Mouse (Mus musculus): ENCODE data around the gene Sv2b. TPM values are rescaled to one million over a fixed set of nuclear protein-coding genes. Genes with fewer than 3 reads are reported as not detected.

Sv2b gene
- polyA plus RNA-seq, 1 experiment, result 0.08 TPM

DNA sequence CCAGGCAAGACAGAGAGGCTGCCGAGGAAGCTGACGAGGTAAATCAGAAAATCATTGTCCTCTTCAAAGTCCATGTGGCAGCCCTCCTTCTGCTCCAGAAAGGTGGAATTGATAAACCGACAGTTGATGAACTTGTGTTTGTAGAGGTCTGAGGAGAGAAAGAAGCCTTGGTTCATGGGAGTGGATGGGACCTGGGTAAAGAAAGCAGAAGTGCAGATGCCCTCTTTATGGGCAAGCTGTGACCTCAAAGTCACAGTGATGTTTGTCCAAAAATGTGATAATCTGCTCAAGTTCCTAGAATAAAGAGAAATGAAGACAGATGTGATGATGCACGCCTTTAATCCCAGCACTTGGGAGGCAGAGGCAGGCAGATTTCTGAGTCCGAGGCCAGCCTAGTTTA lies 185.0 kb downstream of the Sv2b start:
- TF ChIP-seq POLR2A (IDR thresholded peaks at IDR 0.05; ENCODE audit: borderline replicate concordance, extremely low read depth, low read depth, low read length), result no peak
- TF ChIP-seq CTCF (IDR thresholded peaks at IDR 0.05; ENCODE audit: insufficient read depth, low read length), result no peak
- Histone ChIP-seq H3K4me3 (replicated peaks; ENCODE audit: extremely low read depth, low read depth, low read length) (no peak overlapping the region), H3K4me1 (ENCODE audit: control insufficient read depth, insufficient read depth, low read length) (no peaks in the 10 kb centered on the region)
- DNase-seq, result no peak
- WGBS, result 81% methylated on average over 5 of the region's 5 CpGs

GRCm38 (mm10) chr7:75118022-75118673 lies 190.9 kb downstream of the Sv2b start:
- no peak overlapping the region for H3K4me3 ChIP-seq (replicated peaks; ENCODE audit: extremely low read depth, low read depth, low read length)
- 37% methylated on average over 7 of the region's 7 CpGs for WGBS
- DNase-seq, result peak; percentile 9

GRCm38 (mm10) chr7:75110689-75111088 lies 198.4 kb downstream of the Sv2b start:
- no peaks in the 10 kb centered on the region for H3K4me1 ChIP-seq (ENCODE audit: control insufficient read depth, insufficient read depth, low read length)
- TF ChIP-seq POLR2A (IDR thresholded peaks at IDR 0.05; ENCODE audit: borderline replicate concordance, extremely low read depth, low read depth, low read length) (no peak), CTCF (IDR thresholded peaks at IDR 0.05; ENCODE audit: insufficient read depth, low read length) (peak; percentile 34; the same call in 1 of the 2 replicates)
- H3K4me3 ChIP-seq (replicated peaks; ENCODE audit: extremely low read depth, low read depth, low read length), result no peak overlapping the region
- 15% methylated on average over 6 of the region's 6 CpGs for WGBS
- DNase-seq, result no peak

More at GRCm38 (mm10) chr7:75118022-75118673, 190.9 kb downstream of the Sv2b start:
- TF ChIP-seq POLR2A (IDR thresholded peaks at IDR 0.05; ENCODE audit: borderline replicate concordance, extremely low read depth, low read depth, low read length), result no peak
- no peak for TF ChIP-seq CTCF (IDR thresholded peaks at IDR 0.05; ENCODE audit: insufficient read depth, low read length)
- H3K4me1 ChIP-seq (ENCODE audit: control insufficient read depth, insufficient read depth, low read length), result no peaks in the 10 kb centered on the region

DNA sequence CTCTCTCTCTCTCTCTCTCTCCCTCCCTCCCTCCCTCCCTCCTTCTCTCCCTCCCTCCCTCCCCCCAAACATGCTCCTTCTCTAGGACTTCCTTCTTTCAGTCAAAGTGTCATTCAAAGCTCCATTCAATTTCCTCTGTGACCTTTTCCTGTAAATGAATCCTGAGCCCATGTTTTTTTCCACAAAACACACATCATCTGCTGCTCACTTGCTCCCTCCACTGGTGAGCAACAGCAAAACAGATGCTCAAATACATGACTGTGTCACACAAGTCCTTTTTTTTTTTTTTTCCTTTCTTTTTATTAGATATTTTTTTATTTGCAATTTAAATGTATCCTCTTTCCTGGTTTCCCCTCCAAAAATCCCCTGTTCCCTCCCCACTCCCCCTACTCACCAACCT lies 201.6 kb downstream of the Sv2b start:
- TF ChIP-seq POLR2A (IDR thresholded peaks at IDR 0.05; ENCODE audit: borderline replicate concordance, extremely low read depth, low read depth, low read length) (no peak), CTCF (IDR thresholded peaks at IDR 0.05; ENCODE audit: insufficient read depth, low read length) (no peak)
- Histone ChIP-seq H3K4me3 (replicated peaks; ENCODE audit: extremely low read depth, low read depth, low read length) (no peak overlapping the region), H3K4me1 (ENCODE audit: control insufficient read depth, insufficient read depth, low read length) (no peaks in the 10 kb centered on the region)
- no peak for DNase-seq

DNA sequence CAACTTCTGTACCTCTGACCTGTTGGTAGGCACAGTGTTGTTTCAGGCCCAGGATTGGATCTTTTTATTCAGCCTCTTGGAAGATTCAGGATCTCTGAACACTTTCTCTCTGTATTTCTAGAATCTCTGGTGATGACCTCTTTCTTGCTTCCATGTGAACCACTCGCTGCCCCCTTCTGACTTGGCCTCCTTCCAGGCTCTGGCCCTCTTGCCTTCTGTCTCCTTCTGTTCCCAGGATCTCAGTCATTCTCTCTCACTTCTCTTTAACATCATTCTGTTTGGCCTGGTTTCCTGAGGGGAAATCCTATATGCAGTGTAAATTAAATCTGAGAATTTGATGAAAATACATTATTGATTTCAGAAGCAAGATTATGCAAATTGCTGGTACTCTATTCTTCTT lies 205.2 kb downstream of the Sv2b start:
- 26% methylated on average over 1 of the region's 1 CpGs for WGBS
- TF ChIP-seq CTCF (IDR thresholded peaks at IDR 0.05; ENCODE audit: insufficient read depth, low read length) (no peak), POLR2A (IDR thresholded peaks at IDR 0.05; ENCODE audit: borderline replicate concordance, extremely low read depth, low read depth, low read length) (no peak)
- DNase-seq, result no peak
- Histone ChIP-seq H3K4me1 (ENCODE audit: control insufficient read depth, insufficient read depth, low read length) (no peaks in the 10 kb centered on the region), H3K4me3 (replicated peaks; ENCODE audit: extremely low read depth, low read depth, low read length) (no peak overlapping the region)

DNA sequence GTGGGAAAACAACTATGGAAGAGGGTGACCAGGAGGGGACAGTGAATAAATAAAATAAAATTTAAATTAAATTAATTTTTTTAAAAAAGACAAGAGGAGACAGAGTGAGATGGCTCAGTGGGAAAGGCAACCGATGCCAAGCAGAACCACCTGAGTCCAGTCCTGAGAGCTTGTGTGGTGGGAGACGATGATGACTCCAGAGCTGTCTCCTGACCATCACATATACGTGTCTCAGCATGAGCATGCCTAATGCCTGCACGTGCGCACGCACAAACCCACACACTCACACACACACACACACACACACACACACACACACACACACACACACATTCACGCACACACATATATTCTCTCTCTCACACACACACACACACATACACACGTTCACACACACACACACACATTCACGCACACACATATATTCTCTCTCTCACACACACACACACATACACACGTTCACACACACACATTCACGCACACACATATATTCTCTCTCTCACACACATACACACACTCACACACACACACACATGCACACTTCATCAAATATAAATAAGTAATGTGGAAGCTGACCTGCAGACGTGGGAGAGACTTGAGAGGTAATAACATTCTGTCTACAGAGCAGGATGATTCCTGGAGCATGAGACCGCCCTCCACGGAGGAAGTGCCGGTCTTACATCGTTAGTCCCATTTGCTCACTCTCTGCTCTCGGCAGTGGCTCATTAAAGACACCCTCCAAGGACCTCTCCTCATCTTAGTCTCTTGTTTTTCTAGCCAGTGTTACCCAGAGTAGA lies 206.3 kb downstream of the Sv2b start:
- Histone ChIP-seq H3K4me1 (ENCODE audit: control insufficient read depth, insufficient read depth, low read length) (no peaks in the 10 kb centered on the region), H3K4me3 (replicated peaks; ENCODE audit: extremely low read depth, low read depth, low read length) (no peak overlapping the region)
- no peak for DNase-seq
- TF ChIP-seq CTCF (IDR thresholded peaks at IDR 0.05; ENCODE audit: insufficient read depth, low read length), result no peak
- no peak for TF ChIP-seq POLR2A (IDR thresholded peaks at IDR 0.05; ENCODE audit: borderline replicate concordance, extremely low read depth, low read depth, low read length)
- WGBS, result 83% methylated on average over 17 of the region's 17 CpGs

DNA sequence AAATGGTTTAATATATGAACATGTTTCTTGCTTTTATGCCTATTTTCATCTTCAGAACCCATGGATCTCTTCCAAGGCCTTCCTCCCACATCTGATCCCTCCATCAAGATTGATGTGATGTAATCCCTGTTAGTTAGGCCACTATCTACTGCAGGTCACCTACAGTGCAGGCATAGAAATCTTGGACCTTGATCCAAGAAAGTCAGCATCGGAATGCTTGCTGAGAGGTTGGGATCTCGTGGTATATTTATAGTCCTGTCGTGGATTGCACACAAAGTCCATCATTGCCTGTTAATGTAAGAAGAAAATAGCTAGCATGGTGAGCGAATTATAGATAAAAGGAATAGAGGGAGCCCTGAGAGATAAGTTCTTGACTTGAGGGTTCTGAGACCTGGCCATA lies 223.6 kb downstream of the Sv2b start:
- H3K4me3 ChIP-seq (replicated peaks; ENCODE audit: extremely low read depth, low read depth, low read length), result no peak overlapping the region
- 69% methylated on average over 4 of the region's 4 CpGs for WGBS
- no peaks in the 10 kb centered on the region for H3K4me1 ChIP-seq (ENCODE audit: control insufficient read depth, insufficient read depth, low read length)
- DNase-seq, result no peak
- TF ChIP-seq CTCF (IDR thresholded peaks at IDR 0.05; ENCODE audit: insufficient read depth, low read length) (no peak), POLR2A (IDR thresholded peaks at IDR 0.05; ENCODE audit: borderline replicate concordance, extremely low read depth, low read depth, low read length) (no peak)

- no peak for TF ChIP-seq CTCF (IDR thresholded peaks at IDR 0.05; ENCODE audit: insufficient read depth, low read length)
- no peak for TF ChIP-seq POLR2A (IDR thresholded peaks at IDR 0.05; ENCODE audit: borderline replicate concordance, extremely low read depth, low read depth, low read length)
Measured at GRCm38 (mm10) chr7:75080163-75080562, 228.9 kb downstream of the Sv2b start.

GRCm38 (mm10) chr7:75077560-75078208 lies 231.4 kb downstream of the Sv2b start:
- Histone ChIP-seq H3K4me1 (ENCODE audit: control insufficient read depth, insufficient read depth, low read length) (no peaks in the 10 kb centered on the region), H3K4me3 (replicated peaks; ENCODE audit: extremely low read depth, low read depth, low read length) (no peak overlapping the region)
- DNase-seq, result no peak
- TF ChIP-seq POLR2A (IDR thresholded peaks at IDR 0.05; ENCODE audit: borderline replicate concordance, extremely low read depth, low read depth, low read length) (no peak), CTCF (IDR thresholded peaks at IDR 0.05; ENCODE audit: insufficient read depth, low read length) (no peak)
- WGBS, result 69% methylated on average over 8 of the region's 8 CpGs

More at GRCm38 (mm10) chr7:75080163-75080562, 228.9 kb downstream of the Sv2b start:
- Histone ChIP-seq H3K4me1 (ENCODE audit: control insufficient read depth, insufficient read depth, low read length) (no peaks in the 10 kb centered on the region), H3K4me3 (replicated peaks; ENCODE audit: extremely low read depth, low read depth, low read length) (no peak overlapping the region)
- no peak for DNase-seq

Other genes with a start within 250 kb of the Sv2b start
- gene Akap13, start 146.3 kb upstream of the Sv2b start, polyA plus RNA-seq (2012; rRNA removed), result 29.9 and 41.7 TPM in 2 replicates